Mouse (Mus musculus): ENCODE measurements at regions not wholly inside any gene's neighbourhood (a gene's known extent, or its start where the extent isn't known, plus 50 kb on each side); places are given as distances from the start of the nearest gene placed in this dataset.

GRCm38 (mm10) chr1:164537324-164537948 is 79.3 kb upstream of the Atp1b1 start:
- Histone ChIP-seq H3K27me3 (ENCODE audit: control insufficient read depth, insufficient read depth, low read length, poor library complexity, severe bottlenecking) (no peaks in the 10 kb centered on the region), H3K9ac (ENCODE audit: low read depth, poor library complexity, severe bottlenecking) (no peak overlapping the region), H3K9me3 (replicated peaks; ENCODE audit: control insufficient read depth, insufficient read depth, low read length, poor library complexity, severe bottlenecking) (no peaks in the 10 kb centered on the region), H3K4me1 (ENCODE audit: control insufficient read depth, insufficient read depth, low read length) (peaks cover 7% of the 10 kb centered on the region), H3K4me3 (ENCODE audit: low read depth, low read length) (no peak overlapping the region), H3K27ac (ENCODE audit: insufficient read depth, low read length) (no peak overlapping the region), H3K36me3 (ENCODE audit: control insufficient read depth, insufficient read depth, low read length, poor library complexity, severe bottlenecking) (no peaks in the 10 kb centered on the region)
- TF ChIP-seq POLR2A (IDR thresholded peaks at IDR 0.05; ENCODE audit: insufficient read depth, low read length) (no peak), CTCF (IDR thresholded peaks at IDR 0.05; ENCODE audit: low read depth, low read length) (no peak), EP300 (IDR thresholded peaks at IDR 0.05; ENCODE audit: insufficient read depth, low read depth, low read length) (no peak)

GRCm38 (mm10) chr1:164532196-164532595 is 74.0 kb upstream of the Atp1b1 start:
- Histone ChIP-seq H3K27me3 (ENCODE audit: control insufficient read depth, insufficient read depth, low read length, poor library complexity, severe bottlenecking) (no peaks in the 10 kb centered on the region), H3K36me3 (ENCODE audit: control insufficient read depth, insufficient read depth, low read length, poor library complexity, severe bottlenecking) (no peaks in the 10 kb centered on the region), H3K4me1 (ENCODE audit: control insufficient read depth, insufficient read depth, low read length) (no peaks in the 10 kb centered on the region), H3K4me3 (ENCODE audit: low read depth, low read length) (no peak overlapping the region), H3K27ac (ENCODE audit: insufficient read depth, low read length) (no peak overlapping the region; the same call in 1 of the 2 replicates), H3K9ac (ENCODE audit: low read depth, poor library complexity, severe bottlenecking) (no peak overlapping the region), H3K9me3 (replicated peaks; ENCODE audit: control insufficient read depth, insufficient read depth, low read length, poor library complexity, severe bottlenecking) (no peaks in the 10 kb centered on the region)
- TF ChIP-seq CTCF (IDR thresholded peaks at IDR 0.05; ENCODE audit: low read depth, low read length) (no peak), POLR2A (IDR thresholded peaks at IDR 0.05; ENCODE audit: insufficient read depth, low read length) (no peak), EP300 (IDR thresholded peaks at IDR 0.05; ENCODE audit: insufficient read depth, low read depth, low read length) (no peak)

DNA sequence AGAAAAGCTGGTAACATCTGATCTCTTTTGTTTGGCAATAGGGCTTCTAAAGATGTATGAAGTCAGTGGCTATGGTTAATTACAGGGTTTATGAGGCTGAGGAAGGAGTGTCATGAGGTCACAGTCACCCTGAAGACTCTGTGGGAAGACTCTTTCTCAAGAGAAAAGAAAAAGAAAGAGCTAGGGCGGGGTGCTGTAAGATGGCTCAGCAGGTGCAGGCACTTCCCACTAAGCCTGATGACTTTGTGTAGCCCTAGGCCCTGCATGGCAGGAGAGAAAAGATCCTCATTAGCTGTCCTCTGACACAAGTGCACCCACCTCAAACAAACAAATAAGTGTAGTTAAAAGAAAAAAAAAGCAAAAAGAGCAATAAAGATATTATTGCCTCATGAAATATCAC is 73.6 kb upstream of the Atp1b1 start:
- H3K4me1 ChIP-seq (ENCODE audit: control insufficient read depth, insufficient read depth, low read length), result no peaks in the 10 kb centered on the region
- H3K36me3 ChIP-seq (ENCODE audit: control insufficient read depth, insufficient read depth, low read length, poor library complexity, severe bottlenecking), result no peaks in the 10 kb centered on the region
- H3K27me3 ChIP-seq (ENCODE audit: control insufficient read depth, insufficient read depth, low read length, poor library complexity, severe bottlenecking), result no peaks in the 10 kb centered on the region
- no peak overlapping the region for H3K4me3 ChIP-seq (ENCODE audit: low read depth, low read length)
- no peak overlapping the region for H3K27ac ChIP-seq (ENCODE audit: insufficient read depth, low read length)
- no peak overlapping the region for H3K9ac ChIP-seq (ENCODE audit: low read depth, poor library complexity, severe bottlenecking)
- no peak for TF ChIP-seq POLR2A (IDR thresholded peaks at IDR 0.05; ENCODE audit: insufficient read depth, low read length)
- TF ChIP-seq EP300 (IDR thresholded peaks at IDR 0.05; ENCODE audit: insufficient read depth, low read depth, low read length), result peak; percentile 68; the same call in 1 of the 2 replicates
- H3K9me3 ChIP-seq (replicated peaks; ENCODE audit: control insufficient read depth, insufficient read depth, low read length, poor library complexity, severe bottlenecking), result no peaks in the 10 kb centered on the region

GRCm38 (mm10) chr1:164526748-164527147 is 68.6 kb upstream of the Atp1b1 start:
- H3K9ac ChIP-seq (ENCODE audit: low read depth, poor library complexity, severe bottlenecking), result no peak overlapping the region
- H3K36me3 ChIP-seq (ENCODE audit: control insufficient read depth, insufficient read depth, low read length, poor library complexity, severe bottlenecking), result no peaks in the 10 kb centered on the region
- TF ChIP-seq EP300 (IDR thresholded peaks at IDR 0.05; ENCODE audit: insufficient read depth, low read depth, low read length), result no peak
- no peak for TF ChIP-seq POLR2A (IDR thresholded peaks at IDR 0.05; ENCODE audit: insufficient read depth, low read length)
- no peaks in the 10 kb centered on the region for H3K27me3 ChIP-seq (ENCODE audit: control insufficient read depth, insufficient read depth, low read length, poor library complexity, severe bottlenecking)
- H3K4me3 ChIP-seq (ENCODE audit: low read depth, low read length), result no peak overlapping the region
- H3K27ac ChIP-seq (ENCODE audit: insufficient read depth, low read length), result no peak overlapping the region
- H3K9me3 ChIP-seq (replicated peaks; ENCODE audit: control insufficient read depth, insufficient read depth, low read length, poor library complexity, severe bottlenecking), result no peaks in the 10 kb centered on the region
- H3K4me1 ChIP-seq (ENCODE audit: control insufficient read depth, insufficient read depth, low read length), result peaks cover 3% of the 10 kb centered on the region

DNA sequence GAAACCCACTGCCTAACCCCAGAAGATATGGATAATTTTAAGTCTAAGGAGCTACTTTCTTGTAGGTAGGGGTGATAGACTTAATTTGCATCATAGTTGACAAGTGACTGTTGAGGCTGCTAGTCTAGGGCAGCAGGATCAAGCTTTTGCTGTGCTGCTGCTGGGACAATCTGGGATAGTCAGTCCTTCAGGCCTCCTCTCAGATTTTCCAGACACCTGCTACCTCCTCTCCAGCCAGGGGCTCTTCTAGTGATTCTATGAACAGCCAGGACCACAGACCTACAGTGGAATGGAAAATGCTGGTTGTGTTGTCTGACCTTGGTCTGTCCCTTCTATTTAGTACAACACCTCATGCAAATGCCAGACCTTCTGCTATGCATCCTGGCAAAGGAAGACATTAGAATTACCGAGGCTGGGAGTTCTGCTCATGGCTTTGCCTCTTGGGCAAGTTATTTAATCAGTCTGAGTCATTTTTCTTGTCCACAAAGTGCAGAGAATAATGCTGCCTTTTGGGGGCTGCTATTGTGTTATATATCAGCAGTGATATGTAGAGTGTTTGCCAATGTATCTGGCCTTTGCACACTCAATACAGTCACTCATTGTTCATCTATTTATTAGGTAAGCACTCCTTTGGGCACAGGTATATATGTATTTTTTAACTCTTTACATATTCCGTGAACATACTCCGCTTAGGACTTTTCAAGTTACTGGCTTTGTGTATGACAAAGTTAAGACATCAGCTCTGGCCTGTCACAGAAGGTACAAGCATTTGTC is 64.4 kb upstream of the Atp1b1 start:
- Histone ChIP-seq H3K36me3 (ENCODE audit: control insufficient read depth, insufficient read depth, low read length, poor library complexity, severe bottlenecking) (no peaks in the 10 kb centered on the region), H3K9ac (ENCODE audit: low read depth, poor library complexity, severe bottlenecking) (no peak overlapping the region), H3K9me3 (replicated peaks; ENCODE audit: control insufficient read depth, insufficient read depth, low read length, poor library complexity, severe bottlenecking) (no peaks in the 10 kb centered on the region; the same call in 1 of the 2 replicates), H3K27ac (ENCODE audit: insufficient read depth, low read length) (peak overlapping the region; percentile 86), H3K27me3 (ENCODE audit: control insufficient read depth, insufficient read depth, low read length, poor library complexity, severe bottlenecking) (no peaks in the 10 kb centered on the region), H3K4me3 (ENCODE audit: low read depth, low read length) (no peak overlapping the region), H3K4me1 (ENCODE audit: control insufficient read depth, insufficient read depth, low read length) (peaks cover 4% of the 10 kb centered on the region)
- TF ChIP-seq POLR2A (IDR thresholded peaks at IDR 0.05; ENCODE audit: insufficient read depth, low read length) (no peak), EP300 (IDR thresholded peaks at IDR 0.05; ENCODE audit: insufficient read depth, low read depth, low read length) (peak; percentile 78)

Measured in ES-Bruce4 (cell line).